Mouse (Mus musculus) ovary, adult 18-20 months (tissue): Measurements from ENCODE around the gene Gm21541.
"Not testable (repeated sequence)": the region's sequence is repeated elsewhere in the genome, so short reads cannot be mapped to it uniquely, and the experiment has no call there.

ENCODE experiments used
- DNase-seq: peaks from one replicate; pipeline ENCODE4 v3.0.0; 2022; ENCODE audit warnings: low spot score, mixed read lengths

Gm21541 gene

DNA sequence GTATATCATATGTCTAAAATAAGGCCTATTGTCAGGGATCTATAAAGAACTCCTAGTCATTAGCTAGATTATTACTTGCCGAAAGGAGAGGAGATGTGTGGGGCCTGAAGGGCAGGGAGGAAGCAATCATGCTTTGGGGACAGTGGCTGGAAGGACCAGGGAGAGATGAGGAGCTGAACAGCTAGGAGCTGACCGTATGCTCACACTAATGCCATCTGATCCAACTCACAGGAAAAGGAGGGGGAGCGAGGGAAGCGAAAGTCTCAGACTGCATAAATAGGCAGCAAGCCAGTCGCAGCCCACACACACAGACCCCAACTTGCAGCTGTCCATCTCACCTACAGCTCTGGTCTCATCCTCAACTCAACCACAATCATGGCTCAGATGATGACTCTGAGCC is at the start of gene Gm21541:
TSS of gene Gm21541 (plus strand) at position 301 of the 400 bp plus-strand sequence.
- not testable (repeated sequence) for DNase-seq

DNA sequence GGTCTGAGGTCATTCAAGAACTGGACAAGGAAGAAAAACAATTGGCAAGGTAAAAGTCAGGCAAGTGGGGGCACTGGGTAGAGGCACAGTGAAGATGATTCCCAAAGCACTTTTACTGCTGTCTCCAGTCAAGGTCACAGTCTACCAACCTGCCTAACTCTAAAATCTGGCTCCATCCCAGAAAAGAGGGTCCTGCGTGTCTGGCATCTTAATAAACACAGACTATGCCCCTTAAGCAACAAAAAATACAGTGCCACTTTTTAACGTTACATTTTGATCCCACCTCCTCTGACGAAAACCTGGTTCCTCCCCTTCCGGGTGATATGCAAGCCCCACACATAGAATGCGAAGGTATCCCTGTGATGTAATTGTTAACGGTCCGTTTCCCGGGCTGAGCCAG is 37.9 kb downstream of the Gm21541 start, which contains the start of gene Gm20878:
TSS of gene Gm20878 (plus strand) at position 301 of the 400 bp plus-strand sequence.
- DNase-seq, result not testable (repeated sequence)
